Mouse (Mus musculus) spleen, adult 2 months (tissue): Measurements from ENCODE around the gene Olfr763. TPM values are rescaled to one million over a fixed set of nuclear protein-coding genes. Genes with fewer than 3 reads are reported as not detected.

Experiments
- DNase-seq, 2 experiments: peaks; one replicate each; pipeline versions ENCODE4 v3.0.0 to v3.0.0-alpha.2; 2012 to 2021; ENCODE audit warnings: low spot score in 2 of 2, low read depth in 1 of 2
- H3K27ac ChIP-seq: fragments of 200-500 bp; 2 replicates; pipeline ENCODE4 v1.5.1; 2012; ENCODE audit warnings: low read length, inconsistent platforms; ENCODE audit not compliant: insufficient read depth
- H3K27me3 ChIP-seq: fragments of 200-500 bp; 2 replicates; pipeline ENCODE4 v1.6.1; 2012; ENCODE audit warnings: mild to moderate bottlenecking, moderate library complexity, low read length, inconsistent platforms; ENCODE audit not compliant: control insufficient read depth, insufficient read depth
- H3K36me3 ChIP-seq: fragments of 200-500 bp; 2 replicates; pipeline ENCODE4 v1.6.1; 2012; ENCODE audit warnings: mild to moderate bottlenecking, low read length, inconsistent platforms; ENCODE audit not compliant: control insufficient read depth, insufficient read depth
- H3K4me1 ChIP-seq: fragments of 200-500 bp; 2 replicates; pipeline ENCODE4 v1.6.1; 2011; ENCODE audit warnings: inconsistent platforms; ENCODE audit not compliant: control insufficient read depth, insufficient read depth, insufficient read length
- H3K4me3 ChIP-seq: fragments of 200-500 bp; 2 replicates; pipeline ENCODE4 v1.5.1; 2011; ENCODE audit warnings: mild to moderate bottlenecking, inconsistent platforms; ENCODE audit not compliant: insufficient read depth, insufficient read length; ENCODE audit errors: extremely low read depth
- CTCF ChIP-seq: fragments of 200-500 bp; IDR thresholded peaks from 2 replicates; pipeline ENCODE4 v1.5.1; 2011; ENCODE audit warnings: mild to moderate bottlenecking, inconsistent platforms; ENCODE audit not compliant: insufficient read depth, insufficient read length, insufficient replicate concordance; ENCODE audit errors: extremely low read depth
- POLR2A ChIP-seq: fragments of 200-500 bp; IDR thresholded peaks from 2 replicates; pipeline ENCODE4 v1.6.1; 2011; ENCODE audit warnings: low read depth, low read length, inconsistent platforms
- WGBS: fragments of 180-500 bp; shearing (Covaris S2); methylation state at CpG from one replicate; pipeline ENCODE4 v1.1.7; 2018; 5-methylcytosine and 5-hydroxymethylcytosine counted together
- polyA plus RNA-seq: library from polyadenylated mRNA; depleted of rRNA; stranded (reverse); fragments of >200 nt; gene quantifications from 2 replicates; pipeline ENCODE4 v1.2.3, GENCODE M21; 2012; rRNA removed

Gene Olfr763
- polyA plus RNA-seq: not detected in 2 replicates

GRCm38 (mm10) chr10:129010288-129010841 lies at the start of gene Olfr763:
TSS of gene Olfr763 (plus strand) at chr10:129010791.
- no peaks in the 10 kb centered on the region for H3K27me3 ChIP-seq

GRCm38 (mm10) chr10:128964961-128965360 lies 45.6 kb upstream of the Olfr763 start:
- WGBS: 85% methylated on average over 2 of the region's 2 CpGs
- no peak for DNase-seq
- no peak overlapping the region for H3K27ac ChIP-seq
- H3K36me3 ChIP-seq: no peaks in the 10 kb centered on the region
- no peaks in the 10 kb centered on the region for H3K4me1 ChIP-seq
- H3K4me3 ChIP-seq: no peak overlapping the region
- TF ChIP-seq CTCF (no peak), POLR2A (no peak)
- H3K27me3 ChIP-seq: 0 out of 2 replicates have a peak, but pooled peaks cover 2% of the 10 kb centered on the region

More at GRCm38 (mm10) chr10:129010288-129010841, at the start of gene Olfr763:
- TF ChIP-seq POLR2A (no peak), CTCF (no peak)
- no peak within 1 kb of the TSS for H3K4me3 ChIP-seq
- WGBS: 71% methylated on average over 2 of the region's 2 CpGs
- no peak for DNase-seq
- no peak within 1 kb of the TSS for H3K27ac ChIP-seq
- no peaks in the 10 kb centered on the region for H3K36me3 ChIP-seq
- H3K4me1 ChIP-seq: no peaks in the 10 kb centered on the region

- Histone ChIP-seq H3K27me3 (no peaks in the 10 kb centered on the region), H3K36me3 (no peaks in the 10 kb centered on the region), H3K27ac (no peak overlapping the region), H3K4me3 (no peak overlapping the region), H3K4me1 (no peaks in the 10 kb centered on the region)
- 60% methylated on average over 6 of the region's 6 CpGs for WGBS
- TF ChIP-seq POLR2A (no peak), CTCF (no peak)
- DNase-seq: no peak
Observed at GRCm38 (mm10) chr10:128965871-128966270, 44.7 kb upstream of the Olfr763 start.

- no peak for TF ChIP-seq CTCF
- TF ChIP-seq POLR2A: no peak
- H3K27me3 ChIP-seq: no peaks in the 10 kb centered on the region
- no peaks in the 10 kb centered on the region for H3K36me3 ChIP-seq
- H3K4me3 ChIP-seq: no peak overlapping the region
- H3K4me1 ChIP-seq: no peaks in the 10 kb centered on the region
- no peak overlapping the region for H3K27ac ChIP-seq
- 47% methylated on average over 1 of the region's 1 CpGs for WGBS
- no peak for DNase-seq
Observed at GRCm38 (mm10) chr10:128968341-128968749, 42.2 kb upstream of the Olfr763 start.

- no peaks in the 10 kb centered on the region for H3K4me1 ChIP-seq
- no peaks in the 10 kb centered on the region for H3K27me3 ChIP-seq
- no peak for TF ChIP-seq CTCF
- DNase-seq: no peak
- H3K27ac ChIP-seq: no peak overlapping the region
- 56% methylated on average over 1 of the region's 1 CpGs for WGBS
- no peak overlapping the region for H3K4me3 ChIP-seq
- no peaks in the 10 kb centered on the region for H3K36me3 ChIP-seq
Observed at GRCm38 (mm10) chr10:128970740-128971250, 39.8 kb upstream of the Olfr763 start.

- H3K27ac ChIP-seq: no peak overlapping the region
- no peaks in the 10 kb centered on the region for H3K4me1 ChIP-seq
- H3K4me3 ChIP-seq: no peak overlapping the region
- no peaks in the 10 kb centered on the region for H3K27me3 ChIP-seq
- 82% methylated on average over 4 of the region's 4 CpGs for WGBS
- no peak for TF ChIP-seq CTCF
- TF ChIP-seq POLR2A: no peak
- no peak for DNase-seq
- H3K36me3 ChIP-seq: no peaks in the 10 kb centered on the region
Observed at GRCm38 (mm10) chr10:128972841-128973240, 37.8 kb upstream of the Olfr763 start.

GRCm38 (mm10) chr10:128976395-128976794 lies 34.2 kb upstream of the Olfr763 start:
- H3K36me3 ChIP-seq: no peaks in the 10 kb centered on the region
- TF ChIP-seq CTCF (no peak), POLR2A (no peak)
- no peaks in the 10 kb centered on the region for H3K27me3 ChIP-seq
- H3K27ac ChIP-seq: no peak overlapping the region
- no peak overlapping the region for H3K4me3 ChIP-seq
- H3K4me1 ChIP-seq: no peaks in the 10 kb centered on the region
- no peak for DNase-seq
- 69% methylated on average over 3 of the region's 3 CpGs for WGBS
